Mouse (Mus musculus) CH12.LX (cell line): ENCODE measurements at regions not wholly inside any gene's neighbourhood (a gene's known extent, or its start where the extent isn't known, plus 50 kb on each side); places are given as distances from the start of the nearest gene placed in this dataset.

Experiments
- DNase-seq: peaks from one replicate; pipeline ENCODE4 v3.0.0-alpha.2; 2013; ENCODE audit errors: extremely low read depth
- H3K27ac ChIP-seq: 2 replicates; pipeline ENCODE4 v1.5.1; 2012; ENCODE audit warnings: low read depth, mild to moderate bottlenecking, control low read depth, moderate library complexity; ENCODE audit not compliant: insufficient read depth
- H3K27me3 ChIP-seq: replicated peaks from 2 replicates; pipeline ENCODE3; 2012; ENCODE audit warnings: inconsistent platforms
- H3K36me3 ChIP-seq, 2 experiments: replicated peaks in 1 of 2; 2 replicates each; pipeline versions ENCODE3 to v1.6.1; 2012; ENCODE audit warnings: inconsistent platforms in 1 of 2, low read length in 1 of 2, mild to moderate bottlenecking in 1 of 2, mixed read lengths in 1 of 2, moderate library complexity in 1 of 2; ENCODE audit not compliant: control insufficient read depth in 1 of 2, insufficient read depth in 1 of 2
- H3K4me1 ChIP-seq, 2 experiments: 2 replicates each; pipeline ENCODE4 v1.6.1; 2012; ENCODE audit warnings: inconsistent platforms in 1 of 2, moderate library complexity in 1 of 2; ENCODE audit not compliant: insufficient read depth in 2 of 2, control insufficient read depth in 1 of 2
- H3K4me2 ChIP-seq: 2 replicates; pipeline ENCODE4 v1.6.1; 2012; ENCODE audit warnings: low read depth, mild to moderate bottlenecking, control low read depth; ENCODE audit not compliant: poor library complexity, insufficient read depth, severe bottlenecking
- H3K4me3 ChIP-seq, 3 experiments: fragments of 150-350 bp in 1 of 3; sonication (generic) in 1 of 3; replicated peaks in 1 of 3; 2 replicates each; pipeline versions ENCODE3 to v1.5.1; 2011 to 2012; ENCODE audit warnings: low read depth in 2 of 3, low read length in 2 of 3, mild to moderate bottlenecking in 2 of 3, moderate library complexity in 2 of 3, control low read depth in 1 of 3, improper control_type of control experiment in 1 of 3, inconsistent platforms in 1 of 3, mixed read lengths in 1 of 3; ENCODE audit not compliant: poor library complexity in 1 of 3
- H3K79me2 ChIP-seq: replicated peaks from 2 replicates; pipeline ENCODE4 v1.6.1; 2012; ENCODE audit warnings: mild to moderate bottlenecking, moderate library complexity; ENCODE audit not compliant: control insufficient read depth, poor library complexity, insufficient read depth, severe bottlenecking; ENCODE audit errors: extremely low read depth
- H3K9ac ChIP-seq: 2 replicates; pipeline ENCODE4 v1.6.1; 2012; ENCODE audit warnings: low read depth, mild to moderate bottlenecking, control low read depth, moderate library complexity; ENCODE audit not compliant: insufficient read depth
- H3K9me3 ChIP-seq: replicated peaks from 2 replicates; pipeline ENCODE3; 2012; ENCODE audit warnings: low read length, inconsistent platforms, mixed read lengths
- BHLHE40 ChIP-seq: IDR thresholded peaks from 2 replicates; pipeline ENCODE4 v1.6.1; 2011; ENCODE audit warnings: mild to moderate bottlenecking, low read depth, low read length, improper control_type of control experiment
- CTCF ChIP-seq, 2 experiments: IDR thresholded peaks in 1 of 2; conservative IDR thresholded peaks in 1 of 2; 2 replicates each; pipeline ENCODE4 v1.5.1; 2011 to 2012; ENCODE audit warnings: low read depth in 2 of 2, low read length in 2 of 2, improper control_type of control experiment in 1 of 2, inconsistent platforms in 1 of 2, mild to moderate bottlenecking in 1 of 2, moderate library complexity in 1 of 2
- HCFC1 ChIP-seq: IDR thresholded peaks from 2 replicates; pipeline ENCODE4 v1.6.1; 2012; ENCODE audit warnings: low read depth, mild to moderate bottlenecking, inconsistent platforms, low read length, improper control_type of control experiment
- MAFK ChIP-seq: IDR thresholded peaks from 2 replicates; pipeline ENCODE4 v1.6.1; 2011; ENCODE audit warnings: low read length, improper control_type of control experiment; ENCODE audit not compliant: insufficient replicate concordance
- MAX ChIP-seq: IDR thresholded peaks from 2 replicates; pipeline ENCODE4 v1.6.1; 2011; ENCODE audit warnings: low read length, improper control_type of control experiment
- MYC ChIP-seq: IDR thresholded peaks from 2 replicates; pipeline ENCODE4 v1.6.1; 2011; ENCODE audit warnings: low read depth, mild to moderate bottlenecking, improper control_type of control experiment, low read length
- NELFE ChIP-seq: IDR thresholded peaks from 2 replicates; pipeline ENCODE4 v1.6.1; 2011; ENCODE audit warnings: low read depth, low read length, improper control_type of control experiment
- NRF1 ChIP-seq: IDR thresholded peaks from 2 replicates; pipeline ENCODE4 v1.6.1; 2014; ENCODE audit warnings: low read depth, mild to moderate bottlenecking, inconsistent platforms, low read length, improper control_type of control experiment, moderate library complexity
- PAX5 ChIP-seq: IDR thresholded peaks from 2 replicates; pipeline ENCODE4 v1.6.1; 2012; ENCODE audit warnings: low read length, inconsistent platforms, mixed read lengths
- SIN3A ChIP-seq: IDR thresholded peaks from 2 replicates; pipeline ENCODE4 v1.6.1; 2012; ENCODE audit warnings: low read length, improper control_type of control experiment, inconsistent platforms
- UBTF ChIP-seq: IDR thresholded peaks from 2 replicates; pipeline ENCODE4 v1.6.1; 2012; ENCODE audit warnings: low read depth, mild to moderate bottlenecking, inconsistent platforms, low read length, improper control_type of control experiment, moderate library complexity
- ZMIZ1 ChIP-seq: IDR thresholded peaks from 2 replicates; pipeline ENCODE4 v1.6.1; 2012; ENCODE audit warnings: low read depth, mild to moderate bottlenecking, inconsistent platforms, low read length, improper control_type of control experiment
- dilution Hi-C: fragments of 300-500 bp; cut with MboI; formaldehyde crosslinking; loops from 2 replicates; pipeline ENCODE4 v1.14.3; 2020; ENCODE audit warnings: low sequenced_read_pairs; ENCODE audit not compliant: extremely low pct_unique_long_range_greater_than_20kb, extremely low pct_ligation_motif_present
- in situ Hi-C: fragments of 300-500 bp; cut with MboI; formaldehyde crosslinking; loops from 3 replicates; pipeline ENCODE4 v1.14.3; 2019; ENCODE audit warnings: low sequenced_read_pairs, low pct_ligation_motif_present, low pct_unique_long_range_greater_than_20kb, mixed read lengths

DNA sequence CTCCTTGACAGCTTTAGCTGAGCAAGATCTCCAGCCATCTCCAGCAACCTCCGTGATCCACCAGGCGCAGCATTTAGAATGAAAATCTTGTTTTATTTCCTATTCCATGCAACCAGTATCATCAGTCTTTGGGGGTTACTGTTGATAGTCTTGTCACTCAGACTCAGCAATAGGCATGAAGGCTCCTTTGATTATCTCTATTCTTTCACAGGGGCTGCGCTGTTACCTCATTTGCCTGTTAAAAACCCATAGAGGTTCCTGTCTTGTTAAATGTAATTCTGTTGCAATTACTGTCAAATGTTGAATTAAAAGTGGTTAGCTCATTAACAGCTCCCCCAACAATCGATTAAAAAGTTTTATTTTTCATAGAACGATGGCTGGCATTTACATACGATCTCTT, 502.7 kb downstream of the Olfm4 start:
- in situ Hi-C loops: no loop called here
- TF ChIP-seq PAX5: no peak
- no peak for TF ChIP-seq MAX
- no peak for TF ChIP-seq MAFK
- TF ChIP-seq CTCF (conservative IDR thresholded peaks at IDR 0.05 in 1 of 2, IDR thresholded peaks at IDR 0.05 in 1 of 2; ENCODE audit: low read depth in 2 of 2, low read length in 2 of 2): no peak
- no peak for TF ChIP-seq HCFC1

DNA sequence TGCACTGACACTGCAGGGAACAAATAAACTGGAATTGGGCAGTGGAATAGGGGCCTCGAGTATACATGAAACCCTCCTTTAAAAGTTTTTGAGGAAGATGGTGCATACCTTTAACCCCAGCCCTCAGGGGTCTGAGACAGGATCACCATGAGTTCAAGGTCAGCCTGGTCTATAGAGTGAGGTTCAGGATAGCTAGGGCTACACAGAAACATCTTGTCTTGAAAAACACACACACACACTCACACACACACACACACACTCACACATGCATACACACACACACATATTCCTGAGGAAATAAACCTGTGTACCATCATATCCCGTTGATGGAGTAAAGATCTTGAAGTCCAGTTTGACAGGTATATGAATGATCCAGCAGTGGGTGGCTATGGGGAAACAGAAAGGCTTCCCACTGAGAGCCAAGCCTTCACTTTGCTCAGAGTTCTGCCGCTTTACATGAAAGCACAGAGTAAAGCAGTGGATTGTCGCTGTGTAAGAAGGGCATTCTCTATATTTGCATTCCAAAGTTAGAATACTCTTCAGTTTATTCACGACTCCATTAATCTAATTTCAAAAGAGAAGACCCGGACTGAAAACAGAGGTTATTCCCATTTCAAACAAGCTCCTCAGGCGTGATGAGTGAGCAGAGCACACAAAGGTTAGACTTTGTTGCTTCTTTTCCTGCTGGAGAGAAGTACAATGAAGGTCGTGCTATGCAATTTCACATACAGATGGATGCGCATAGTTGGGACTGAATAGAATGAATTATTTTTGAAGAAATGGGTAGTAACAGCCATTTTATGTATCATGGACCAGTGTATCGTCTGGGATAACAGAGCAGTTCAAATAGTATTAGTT, 508.4 kb downstream of the Olfm4 start:
- H3K4me2 ChIP-seq: no peak overlapping the region
- H3K27ac ChIP-seq: no peak overlapping the region
- in situ Hi-C loops (no loop called here), dilution Hi-C loops (no loop called here)
- TF ChIP-seq MAX: no peak
- TF ChIP-seq PAX5: no peak
- no peak for TF ChIP-seq NELFE
- H3K4me3 ChIP-seq: no peak overlapping the region
- H3K27me3 ChIP-seq: no peaks in the 10 kb centered on the region
- H3K36me3 ChIP-seq: no peaks in the 10 kb centered on the region
- H3K79me2 ChIP-seq: no peaks in the 10 kb centered on the region
- H3K9ac ChIP-seq: no peak overlapping the region
- H3K4me1 ChIP-seq: no peaks in the 10 kb centered on the region
- DNase-seq: no peak
- H3K9me3 ChIP-seq: peaks cover 74% of the 10 kb centered on the region

More for the DNA sequence above, 502.7 kb downstream of the Olfm4 start:
- no peaks in the 10 kb centered on the region for H3K4me1 ChIP-seq
- no peaks in the 10 kb centered on the region for H3K36me3 ChIP-seq
- dilution Hi-C loops: no loop called here
- no peaks in the 10 kb centered on the region for H3K27me3 ChIP-seq
- DNase-seq: no peak
- H3K9me3 ChIP-seq: peaks cover 68% of the 10 kb centered on the region
- no peaks in the 10 kb centered on the region for H3K79me2 ChIP-seq
- no peak overlapping the region for H3K4me3 ChIP-seq
- H3K27ac ChIP-seq: no peak overlapping the region
- no peak overlapping the region for H3K4me2 ChIP-seq
- no peak overlapping the region for H3K9ac ChIP-seq

DNA sequence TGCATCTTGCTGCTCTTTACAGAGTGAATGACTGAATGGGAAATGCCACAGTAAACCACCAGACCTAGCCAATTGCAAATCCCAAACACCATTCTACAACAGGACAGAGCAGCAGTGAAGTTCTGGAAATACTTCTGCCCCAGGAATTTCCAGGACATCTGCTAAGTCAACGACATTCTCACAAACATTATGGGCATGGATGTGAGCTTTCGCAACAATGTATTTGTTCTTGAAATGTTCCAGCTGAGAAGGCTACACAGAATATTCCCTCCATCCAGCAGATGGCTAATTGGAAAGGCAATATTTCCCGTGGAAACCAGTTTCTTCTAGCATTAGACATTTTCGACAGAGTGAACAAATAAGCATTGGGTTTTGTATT, 509.0 kb downstream of the Olfm4 start:
- no peaks in the 10 kb centered on the region for H3K36me3 ChIP-seq
- H3K4me3 ChIP-seq: no peak overlapping the region
- no peak overlapping the region for H3K4me2 ChIP-seq
- H3K27me3 ChIP-seq: no peaks in the 10 kb centered on the region
- no peaks in the 10 kb centered on the region for H3K79me2 ChIP-seq
- peaks cover 68% of the 10 kb centered on the region for H3K9me3 ChIP-seq
- dilution Hi-C loops: no loop called here
- H3K9ac ChIP-seq: no peak overlapping the region
- no peak for DNase-seq
- in situ Hi-C loops: no loop called here
- H3K4me1 ChIP-seq: no peaks in the 10 kb centered on the region
- TF ChIP-seq PAX5: no peak
- TF ChIP-seq ZMIZ1: no peak
- TF ChIP-seq UBTF: no peak
- no peak for TF ChIP-seq MYC
- TF ChIP-seq SIN3A: no peak
- no peak for TF ChIP-seq BHLHE40
- TF ChIP-seq NRF1: no peak
- no peak for TF ChIP-seq MAFK
- no peak overlapping the region for H3K27ac ChIP-seq
